Mouse (Mus musculus): Measurements from ENCODE around the gene Nefh. TPM values are rescaled to one million over a fixed set of nuclear protein-coding genes. Genes with fewer than 3 reads are reported as not detected.

Gene Nefh
- total RNA-seq (2021), result under 1 TPM in 1 of 2 experiments, not detected in 1; 0.05 TPM
- long read RNA-seq, experiment 1, result 0 reads
- long read RNA-seq, experiment 2, result 0 reads

DNA sequence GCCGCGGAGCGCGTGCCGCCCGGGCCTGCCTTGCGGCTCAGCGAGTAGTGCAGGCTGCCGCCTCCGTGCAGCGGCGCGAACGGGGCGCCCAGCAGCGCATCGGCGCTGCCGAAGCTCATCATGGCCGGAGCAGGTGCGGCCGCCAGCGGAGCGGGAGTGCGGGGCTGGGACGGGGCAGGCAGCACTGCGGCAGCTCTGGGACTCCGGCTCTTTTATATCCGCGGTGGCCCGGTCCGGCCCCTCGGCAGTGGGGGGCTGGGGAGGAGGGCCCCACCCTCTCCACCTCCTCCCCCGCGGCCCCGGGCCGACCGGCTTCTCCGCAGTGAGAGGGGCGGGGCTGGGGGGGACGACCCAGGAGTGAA is at the start of gene Nefh:
TSS of gene Nefh (minus strand) at position 252 of the 362 bp plus-strand sequence.
- intact Hi-C loops (cut with DNase I), result no loop called here
- no peak for DNase-seq

DNA sequence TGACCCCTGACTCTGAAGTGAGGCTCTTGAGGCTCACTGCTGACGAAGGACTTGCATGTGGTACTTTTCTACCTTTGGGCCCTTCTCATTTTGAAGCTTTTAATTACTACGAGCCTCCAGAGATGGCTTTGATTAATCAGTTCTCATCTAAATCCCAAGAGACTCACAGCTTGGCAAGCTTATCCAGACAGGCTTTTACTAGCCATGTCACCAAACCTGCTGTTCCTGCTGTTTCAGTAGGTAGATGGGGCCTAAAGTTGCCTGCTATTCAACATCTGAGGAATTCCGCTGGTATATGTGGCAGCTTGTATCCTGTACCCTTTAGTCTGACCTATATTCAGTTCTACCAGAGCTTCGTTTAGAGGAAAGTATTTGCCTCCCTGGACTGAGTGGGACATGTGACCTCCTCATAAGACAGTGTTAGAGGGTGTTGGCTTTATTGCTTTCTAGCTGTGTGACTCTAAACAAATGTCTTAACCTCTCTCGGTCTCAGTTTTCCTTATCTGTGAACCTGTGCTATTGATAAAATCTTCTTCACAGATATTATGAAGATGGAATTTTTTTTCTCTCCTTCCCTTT is 48.8 kb upstream of the Nefh start:
- intact Hi-C loops (cut with DNase I), result no loop called here
- no peak for DNase-seq

DNA sequence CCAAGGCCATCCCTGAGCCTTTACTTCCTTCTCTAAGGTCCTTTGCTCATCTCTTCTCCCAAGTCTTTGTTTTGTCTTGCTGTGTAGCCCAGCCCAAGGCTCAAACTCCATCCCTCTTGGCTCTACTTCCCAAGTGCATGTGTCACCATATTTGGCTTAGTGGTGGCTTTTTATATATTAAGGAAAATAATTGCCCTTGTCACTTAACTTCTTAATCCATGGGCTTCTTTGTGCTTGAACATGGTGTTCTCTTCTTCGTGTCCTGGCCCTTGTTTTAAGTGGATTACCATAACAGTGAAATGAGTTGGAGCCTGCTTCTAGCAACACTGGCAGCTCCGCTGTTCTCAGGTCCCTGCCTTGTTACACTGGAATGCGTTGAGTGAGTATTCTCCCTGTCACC is 47.8 kb upstream of the Nefh start:
- DNase-seq, result no peak
- intact Hi-C loops (cut with DNase I), result no loop called here

DNA sequence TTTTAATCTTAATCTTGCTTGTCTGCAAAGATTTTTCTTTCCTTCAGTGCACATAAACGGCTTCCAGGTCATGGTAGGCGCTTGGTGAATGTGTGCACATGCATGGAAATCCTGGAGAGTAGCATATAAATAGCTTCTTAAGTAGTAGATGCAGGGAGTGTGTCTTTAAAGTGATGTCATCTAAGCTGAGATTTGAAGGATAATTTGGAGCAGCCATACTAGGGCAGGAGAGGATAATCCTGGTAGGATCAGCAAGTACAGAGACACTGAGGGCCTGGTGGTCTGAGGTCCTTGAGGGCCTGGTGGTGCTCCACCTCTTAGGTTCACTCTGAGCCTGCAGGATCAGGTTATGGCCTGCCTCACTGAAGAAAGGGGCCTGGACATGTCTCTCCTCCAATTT is 44.6 kb upstream of the Nefh start:
- DNase-seq, result no peak
- intact Hi-C loops (cut with DNase I), result no loop called here

DNA sequence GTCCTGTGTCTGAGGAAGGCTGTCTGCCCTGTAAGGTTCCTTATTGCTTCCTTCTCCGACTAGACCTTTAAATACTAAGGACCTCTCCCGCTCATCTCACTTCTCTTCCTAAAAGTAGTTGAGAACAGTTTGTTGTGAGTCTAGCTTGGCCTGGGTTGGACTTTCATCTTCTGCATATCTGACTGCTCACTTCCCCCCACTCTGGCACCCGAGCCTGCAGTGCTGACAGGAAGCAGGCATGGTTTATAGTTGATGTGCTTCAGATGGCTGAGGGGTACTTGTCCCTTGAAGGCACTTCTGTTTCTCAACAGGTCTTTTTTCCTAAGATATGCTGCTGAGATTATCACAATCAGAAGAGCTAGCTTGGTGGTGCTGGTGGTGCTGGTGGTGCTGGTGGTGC is 41.3 kb upstream of the Nefh start:
- no peak for DNase-seq
- intact Hi-C loops (cut with DNase I), result no loop called here

DNA sequence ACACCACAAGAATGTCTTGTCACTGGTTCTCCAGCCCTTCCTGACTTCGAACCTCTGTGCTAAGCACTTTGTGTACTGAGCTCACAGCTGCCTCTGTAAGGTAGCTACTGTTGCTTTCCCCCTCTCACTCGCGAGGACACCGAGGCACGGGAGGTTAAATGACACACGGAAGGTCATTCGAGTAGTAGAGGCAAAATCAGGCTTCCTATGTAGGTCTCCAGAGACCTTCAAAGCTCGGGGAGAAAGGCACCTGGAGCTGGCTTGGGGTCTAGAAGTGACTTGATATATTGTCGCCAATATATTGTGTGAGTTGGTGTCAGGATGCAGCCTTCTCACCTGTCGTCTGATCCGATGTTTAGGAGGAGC is 39.6 kb upstream of the Nefh start:
- intact Hi-C loops (cut with DNase I), result no loop called here
- no peak for DNase-seq

DNA sequence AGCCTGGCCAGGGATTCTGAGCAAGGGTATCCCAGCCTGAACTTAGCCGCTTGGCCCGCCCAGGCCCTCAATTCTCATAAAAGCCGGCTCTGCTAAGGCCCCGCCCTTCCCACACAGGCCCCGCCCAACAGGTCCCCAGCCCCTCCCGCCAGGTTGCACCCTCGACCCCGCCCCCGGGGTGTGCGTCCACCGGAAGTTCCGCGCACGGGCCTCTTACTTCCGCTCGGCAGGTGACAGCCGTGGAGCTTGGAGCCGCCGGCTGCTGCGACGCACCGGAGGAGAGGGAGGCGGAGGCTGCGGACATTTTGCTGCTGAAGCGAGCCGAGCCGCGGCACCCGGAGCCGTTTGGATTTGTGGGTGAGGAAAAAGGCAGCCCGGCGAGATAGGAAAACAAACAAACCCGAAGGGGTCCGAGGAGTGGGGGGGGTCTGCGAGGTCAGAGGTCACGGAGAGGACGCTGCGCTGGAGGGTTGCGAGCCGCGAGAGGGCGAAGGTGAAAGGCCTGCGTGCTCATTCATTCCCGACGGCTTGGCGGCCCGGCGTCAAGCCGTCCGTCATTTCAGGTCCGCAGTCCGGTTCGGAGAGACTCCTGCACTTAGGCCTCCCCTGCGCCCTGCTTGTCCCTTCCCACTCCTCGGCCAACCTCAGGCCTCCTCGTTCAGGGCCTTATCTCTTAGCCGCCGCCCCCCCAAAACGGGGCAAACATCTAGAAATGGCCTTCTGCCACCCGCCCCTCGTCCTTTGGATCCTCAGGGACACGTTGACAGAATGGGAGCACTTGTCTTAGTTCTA is 39.0 kb upstream of the Nefh start, which contains the start of gene Ap1b1:
TSS of gene Ap1b1 (plus strand) at position 130 of the 792 bp plus-strand sequence.
- intact Hi-C loops (cut with DNase I), result no loop called here
- DNase-seq, result peak; percentile 91

DNA sequence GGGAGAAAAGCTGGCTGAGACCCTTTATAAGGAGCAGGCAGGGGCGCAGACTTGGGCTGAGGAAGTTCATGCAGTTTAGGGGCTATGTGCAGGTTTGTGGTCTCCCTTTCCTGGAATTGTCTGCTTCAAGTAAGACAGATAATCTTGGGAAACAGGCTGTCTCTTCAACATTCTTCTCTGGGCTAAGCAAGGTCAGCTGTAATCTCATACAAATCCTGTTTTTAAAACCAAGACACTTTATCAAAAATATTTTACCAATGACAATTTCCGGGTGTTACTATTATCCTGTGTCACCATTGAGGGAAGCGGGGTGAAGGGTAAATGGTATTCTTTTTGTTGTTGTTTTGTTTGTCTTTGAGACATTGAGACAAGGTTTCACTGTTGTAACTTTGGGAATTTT is 36.9 kb upstream of the Nefh start:
- no peak for DNase-seq
- intact Hi-C loops (cut with DNase I), result loop anchor here (2.0 kb wide), 1 partner anchor 68 kb away; no protein-coding TSS in a partner anchor

DNA sequence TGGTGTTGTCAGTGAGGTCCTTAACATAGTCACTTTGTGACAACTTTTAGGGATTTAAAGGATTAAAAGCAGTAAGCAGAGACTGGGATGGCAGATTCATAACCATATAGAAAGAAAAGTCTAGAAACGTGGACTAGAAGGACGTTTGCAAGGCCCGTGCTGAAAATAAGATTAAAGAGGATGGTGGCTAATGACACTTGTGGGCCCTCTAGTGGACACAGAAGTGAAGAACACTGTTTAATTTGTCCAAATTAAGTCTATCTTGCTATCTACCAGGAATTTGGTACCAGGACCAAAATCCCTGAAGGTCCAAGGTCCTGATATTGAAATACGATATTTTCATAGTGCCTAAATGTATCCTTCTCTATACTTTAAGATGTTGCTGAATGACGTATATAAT is 36.4 kb upstream of the Nefh start:
- intact Hi-C loops (cut with DNase I), result loop anchor here (2.0 kb wide), 1 partner anchor 67 kb away; no protein-coding TSS in a partner anchor
- DNase-seq, result peak in 1 of 2 experiments; percentile 34

DNA sequence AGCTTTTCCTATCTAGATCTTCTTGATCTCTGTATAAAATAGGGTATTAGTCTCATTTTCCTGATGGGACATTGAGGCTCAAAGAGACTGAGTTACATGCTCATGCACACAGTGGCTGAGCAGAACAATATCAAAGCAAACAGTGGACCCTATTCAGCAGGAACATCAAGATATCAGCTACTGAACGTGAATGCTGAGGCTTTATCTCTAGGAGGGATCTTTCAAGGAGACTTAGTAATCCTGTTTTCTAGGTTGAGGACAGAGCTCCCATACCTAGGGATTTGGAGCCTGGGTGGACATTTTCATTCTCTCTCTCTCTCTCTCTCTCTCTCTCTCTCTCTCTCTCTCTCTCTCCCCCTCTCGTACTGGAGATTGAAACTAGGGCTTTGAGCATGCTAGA is 35.7 kb upstream of the Nefh start:
- DNase-seq, result no peak
- intact Hi-C loops (cut with DNase I), result no loop called here

DNA sequence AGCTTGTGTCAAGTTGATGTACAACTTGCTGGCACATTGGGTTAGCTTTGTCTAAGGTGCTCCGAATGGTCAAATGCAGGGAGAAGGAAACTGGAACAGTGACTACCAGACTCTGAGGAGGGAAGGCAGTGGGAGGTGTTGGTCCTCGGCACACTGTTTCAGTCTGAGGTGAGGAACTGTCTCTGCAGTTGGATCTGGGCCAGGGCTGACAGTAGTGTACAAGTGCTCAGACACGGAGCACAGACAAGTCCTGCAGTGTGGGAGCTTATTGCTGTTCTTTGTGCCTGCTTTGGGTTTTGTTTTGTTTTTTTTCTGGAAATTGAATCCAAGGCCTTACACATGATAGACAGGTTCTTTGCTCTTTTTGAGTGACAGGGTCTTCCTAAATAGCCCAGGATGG is 35.1 kb upstream of the Nefh start:
- intact Hi-C loops (cut with DNase I), result no loop called here
- no peak for DNase-seq

DNA sequence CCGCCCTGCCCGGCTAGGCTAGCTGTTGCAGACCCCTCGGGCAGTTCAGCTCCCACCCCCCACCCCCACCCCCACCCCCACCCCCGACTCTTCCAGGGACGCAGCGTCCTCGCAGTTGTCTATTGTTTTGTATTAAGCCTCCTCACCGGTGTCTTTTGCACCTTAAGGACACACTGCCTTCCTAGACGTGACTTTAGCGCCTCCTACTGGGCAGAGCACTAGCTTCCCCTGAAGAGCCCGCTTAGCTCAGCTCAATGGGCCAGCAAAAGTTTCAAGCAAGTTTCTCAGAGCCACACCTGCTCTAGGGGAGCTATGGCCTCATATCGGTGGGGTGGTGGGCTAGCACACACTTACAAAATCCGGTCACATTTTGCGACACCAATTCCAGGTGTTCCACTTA is 27.8 kb upstream of the Nefh start:
- intact Hi-C loops (cut with DNase I), result loop anchor here (2.0 kb wide), 1 partner anchor 59 kb away; no protein-coding TSS in a partner anchor

DNA sequence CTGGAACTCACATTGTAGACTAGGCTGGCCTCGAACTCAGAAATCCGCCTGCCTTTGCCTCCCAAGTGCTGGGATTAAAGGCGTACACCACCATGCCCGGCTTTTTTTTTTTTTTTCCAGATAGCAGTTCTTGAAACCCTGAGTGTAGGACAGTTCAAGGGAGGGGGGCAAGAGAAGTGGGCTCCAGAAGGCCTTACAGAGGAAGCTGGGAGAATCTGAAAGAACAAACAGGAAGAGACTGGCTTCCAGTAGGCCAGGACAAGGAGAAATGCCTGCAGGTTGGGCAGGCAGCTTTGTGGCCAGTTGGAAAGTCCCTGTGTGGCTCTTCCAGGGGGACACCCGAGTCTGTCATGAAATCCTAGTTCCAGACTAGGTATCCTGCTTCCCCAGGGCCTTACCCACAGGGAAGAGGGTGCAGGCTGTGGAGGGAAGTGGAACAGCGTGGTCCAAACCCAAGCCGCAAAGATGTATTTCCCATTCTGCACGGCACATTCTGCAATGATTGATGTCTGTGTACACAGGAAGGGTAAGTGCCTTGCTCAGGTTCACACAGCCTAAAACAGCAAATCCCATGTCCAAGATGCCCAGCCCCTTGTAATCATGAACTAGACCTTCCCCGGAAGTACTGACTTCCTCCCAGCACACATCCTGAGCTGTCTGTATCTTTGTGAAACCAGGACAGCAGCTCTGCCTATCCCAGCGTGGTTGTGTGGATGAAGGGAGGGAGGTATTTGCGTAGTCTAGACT is 26.7 kb upstream of the Nefh start:
- DNase-seq, result no peak
- intact Hi-C loops (cut with DNase I), result loop anchor here (2.0 kb wide), 1 partner anchor 58 kb away; no protein-coding TSS in a partner anchor

More for the DNA sequence above, 27.8 kb upstream of the Nefh start:
- DNase-seq, result peak; percentile 68 to 85

DNA sequence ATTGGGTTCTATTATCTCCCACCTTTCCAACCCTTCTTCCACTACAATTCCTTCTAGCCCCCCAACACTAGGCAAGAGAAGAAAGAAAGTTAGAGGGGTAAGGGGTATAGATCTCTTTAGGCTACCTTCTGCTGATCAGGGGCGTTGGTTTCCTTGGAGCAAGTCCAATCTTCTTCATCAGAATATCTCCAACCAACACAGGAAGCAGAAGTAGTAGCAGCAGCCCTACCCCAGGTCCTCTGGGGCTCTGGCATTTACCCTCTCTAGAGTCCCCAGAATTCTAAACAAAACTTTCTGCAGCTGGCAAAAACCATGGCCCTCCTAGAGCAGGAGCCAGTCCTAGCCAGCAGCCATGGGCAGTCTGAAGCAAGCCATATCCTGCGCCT is 26.0 kb upstream of the Nefh start:
- intact Hi-C loops (cut with DNase I), result loop anchor here (2.0 kb wide), 1 partner anchor 57 kb away; no protein-coding TSS in a partner anchor
- no peak for DNase-seq

DNA sequence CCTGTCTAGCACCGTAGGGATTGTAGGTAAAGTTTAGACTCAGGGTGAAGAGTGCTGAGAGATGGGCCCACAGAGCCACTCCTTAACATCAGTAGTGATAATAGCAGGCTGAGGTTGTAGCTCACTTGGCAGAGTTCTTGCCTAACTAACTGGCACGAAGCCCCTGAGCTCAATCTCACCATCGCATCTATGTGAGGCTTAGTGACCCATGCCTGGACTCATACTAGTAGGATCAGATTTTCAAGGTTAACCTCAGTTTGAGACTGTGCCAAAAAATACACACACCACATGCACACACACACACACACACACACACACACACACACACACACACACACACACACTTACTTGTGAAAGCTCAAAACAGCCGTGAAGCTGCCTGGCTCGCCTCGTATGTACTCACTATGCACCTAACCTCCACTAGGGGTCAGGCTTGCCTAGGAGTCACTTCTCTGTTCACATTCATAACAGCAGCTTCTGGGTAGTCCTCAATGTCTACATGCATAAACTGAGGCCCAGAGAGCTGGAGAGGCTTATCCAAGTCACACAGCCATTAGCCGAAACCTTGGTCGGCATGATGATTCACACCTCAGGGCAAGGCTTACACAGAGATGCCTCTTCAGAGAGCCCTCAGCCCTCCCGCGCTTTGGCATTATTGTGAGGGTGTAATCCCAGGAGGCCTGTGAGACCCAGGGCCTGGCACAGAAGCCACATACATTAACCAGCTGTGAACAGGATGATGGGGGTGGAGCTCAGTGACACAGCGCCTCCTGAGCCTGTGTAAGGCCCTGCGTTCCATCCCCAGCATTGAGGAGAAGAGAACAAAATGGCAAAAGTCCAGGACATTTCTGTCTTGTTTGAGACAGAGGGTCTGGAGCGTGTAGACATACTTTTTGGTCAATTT is 25.4 kb upstream of the Nefh start:
- peak; percentile 44 to 69 for DNase-seq

DNA sequence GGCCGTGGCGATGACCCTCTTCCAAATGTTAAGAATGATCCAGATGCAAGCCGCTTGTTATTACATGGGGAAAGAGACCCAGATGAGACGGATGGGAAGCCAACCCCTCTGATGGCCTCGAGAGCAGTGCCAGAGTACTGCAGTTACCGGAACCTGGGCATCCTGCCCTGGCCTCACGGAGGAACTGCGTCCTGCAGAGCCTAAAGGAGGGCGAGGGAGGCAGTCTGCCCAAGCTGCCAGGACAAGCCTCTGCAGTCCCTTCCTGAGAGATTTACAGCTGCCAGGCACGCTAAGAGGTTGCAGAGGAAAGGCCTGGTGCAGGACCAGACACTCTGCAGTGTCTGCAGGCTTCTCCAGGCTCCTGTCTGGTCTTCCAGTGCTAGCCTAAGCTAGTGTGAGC is 20.5 kb upstream of the Nefh start:
- DNase-seq, result peak; percentile 53 to 56
- intact Hi-C loops (cut with DNase I), result no loop called here

More for the DNA sequence above, 25.4 kb upstream of the Nefh start:
- intact Hi-C loops (cut with DNase I), result no loop called here

DNA sequence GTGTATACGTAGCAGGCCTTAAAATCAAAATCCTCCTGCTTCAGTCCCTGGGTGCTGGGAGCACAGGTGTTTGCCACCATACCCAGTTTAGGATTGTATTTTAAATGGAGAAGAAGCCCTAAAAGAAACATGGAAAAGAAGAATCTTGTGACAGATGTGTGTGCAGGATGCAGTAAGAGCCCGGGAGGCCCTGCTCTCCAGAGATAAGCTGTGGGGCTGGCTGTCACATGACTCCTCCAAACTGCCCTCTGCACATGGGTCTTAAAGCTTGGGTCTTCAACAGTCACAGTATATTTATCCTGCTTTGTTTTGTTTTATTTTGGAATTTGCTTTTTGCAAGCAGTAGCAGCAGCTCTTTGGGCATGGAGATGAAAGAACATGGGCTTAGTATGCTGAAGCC is 19.7 kb upstream of the Nefh start:
- intact Hi-C loops (cut with DNase I), result no loop called here

DNA sequence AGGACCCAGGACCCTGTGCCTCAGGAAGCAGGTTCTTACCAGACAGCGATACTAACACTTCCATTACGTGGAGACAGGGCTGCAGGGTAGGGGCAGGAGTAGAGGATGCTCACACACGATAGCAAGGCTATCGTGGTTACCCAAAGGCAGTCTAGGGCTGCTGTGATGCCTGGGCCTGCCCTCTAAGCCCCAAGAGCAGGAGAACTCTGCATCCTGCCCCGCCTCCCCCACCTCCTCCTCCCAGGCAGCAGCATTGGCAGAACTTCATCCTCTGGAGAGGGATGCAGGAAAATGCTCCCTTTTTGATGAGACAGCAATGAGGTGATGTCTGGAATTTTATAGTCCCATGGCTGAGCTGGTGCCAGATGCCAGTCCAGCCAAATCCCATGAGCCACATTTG is 19.0 kb upstream of the Nefh start:
- intact Hi-C loops (cut with DNase I), result no loop called here
- DNase-seq, result no peak

More for the DNA sequence above, 19.7 kb upstream of the Nefh start:
- no peak for DNase-seq

DNA sequence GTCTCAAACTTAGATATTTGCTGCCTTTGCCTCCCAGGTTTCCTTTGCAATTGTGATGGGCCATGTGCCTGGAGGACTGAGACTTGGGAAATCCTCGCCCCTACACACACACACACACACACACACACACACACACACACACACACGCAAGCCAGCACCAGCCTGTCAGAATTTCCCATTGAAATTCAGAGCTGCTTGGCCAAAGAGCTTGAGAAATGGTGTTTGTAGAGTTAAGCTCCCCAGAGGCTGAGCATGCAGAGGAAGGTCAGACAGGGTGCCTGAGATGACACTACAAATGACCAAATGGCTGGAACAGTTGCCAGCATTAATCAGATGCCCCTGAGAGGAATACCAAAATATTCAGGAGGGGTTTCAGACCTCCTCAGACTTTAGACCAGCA is 18.5 kb upstream of the Nefh start:
- intact Hi-C loops (cut with DNase I), result no loop called here

More for the DNA sequence above, 18.5 kb upstream of the Nefh start:
- no peak for DNase-seq

All from heart, postnatal 14 days (tissue).